Mouse (Mus musculus): Measurements from ENCODE around the gene Map4k3. TPM values are rescaled to one million over a fixed set of nuclear protein-coding genes. Genes with fewer than 3 reads are reported as not detected.

Map4k3 gene
- polyA plus RNA-seq, 1 experiment from 2014 or later = 18.1 TPM

DNA sequence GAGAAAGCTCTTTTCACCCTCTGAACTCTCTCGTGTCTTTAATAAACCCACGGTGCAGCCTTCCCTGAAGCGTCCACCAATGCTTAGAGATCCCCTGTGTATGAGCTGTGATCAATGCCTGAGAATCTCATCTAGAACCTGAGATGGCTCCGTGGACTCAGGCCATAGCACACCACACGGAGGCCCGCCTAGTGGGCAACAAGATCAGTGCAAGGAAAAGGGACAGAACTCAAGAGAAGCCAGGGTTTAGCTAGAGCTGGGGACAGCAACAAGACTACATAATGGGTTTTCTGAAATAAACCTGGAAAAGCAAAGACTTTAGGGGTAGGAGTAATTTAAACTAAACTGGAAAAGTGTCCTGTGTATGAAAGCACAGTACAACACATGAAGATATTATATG is 5.2 kb downstream of the Map4k3 start:
- H3K27ac ChIP-seq = no peak overlapping the region
- WGBS = 81% methylated on average over 6 of the region's 6 CpGs
- no peak for DNase-seq (ENCODE audit: low spot score)

DNA sequence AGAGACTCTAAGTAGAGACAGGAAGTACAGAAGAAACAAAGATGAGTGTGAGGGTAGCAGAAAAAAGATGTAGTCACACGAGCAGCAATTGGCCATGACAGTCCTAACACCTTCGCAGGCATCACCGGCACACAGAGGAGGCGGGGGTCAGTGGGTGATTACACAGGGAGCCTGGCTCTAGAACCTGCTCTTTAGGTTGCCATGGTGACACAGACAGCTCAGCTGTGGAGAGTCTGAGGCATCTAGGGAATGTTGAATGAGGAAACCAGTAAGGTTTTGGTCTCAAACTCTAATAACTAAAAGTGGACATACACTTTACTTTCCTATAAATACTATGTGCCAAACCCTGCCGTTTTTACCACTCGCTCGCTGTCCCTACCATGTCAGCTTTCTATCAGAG is 6.6 kb downstream of the Map4k3 start:
- WGBS = 77% methylated on average over 7 of the region's 7 CpGs
- Histone ChIP-seq H3K27ac (no peak overlapping the region), H3K4me1 (replicated peaks) (peaks cover 31% of the 10 kb centered on the region), H3K9me3 (no peaks in the 10 kb centered on the region), H3K36me3 (peaks cover 10% of the 10 kb centered on the region; the same call in 1 of the 2 replicates), H3K27me3 (ENCODE audit: insufficient read depth, poor library complexity, severe bottlenecking) (no peaks in the 10 kb centered on the region), H3K4me3 (no peak overlapping the region)
- DNase-seq (ENCODE audit: low spot score) = no peak

More for the DNA sequence above, 5.2 kb downstream of the Map4k3 start:
- no peak overlapping the region for H3K4me3 ChIP-seq
- no peaks in the 10 kb centered on the region for H3K9me3 ChIP-seq
- H3K27me3 ChIP-seq (ENCODE audit: insufficient read depth, poor library complexity, severe bottlenecking) = no peaks in the 10 kb centered on the region
- H3K36me3 ChIP-seq = peaks cover 10% of the 10 kb centered on the region; the same call in 1 of the 2 replicates
- H3K4me1 ChIP-seq (replicated peaks) = peaks cover 36% of the 10 kb centered on the region

DNA sequence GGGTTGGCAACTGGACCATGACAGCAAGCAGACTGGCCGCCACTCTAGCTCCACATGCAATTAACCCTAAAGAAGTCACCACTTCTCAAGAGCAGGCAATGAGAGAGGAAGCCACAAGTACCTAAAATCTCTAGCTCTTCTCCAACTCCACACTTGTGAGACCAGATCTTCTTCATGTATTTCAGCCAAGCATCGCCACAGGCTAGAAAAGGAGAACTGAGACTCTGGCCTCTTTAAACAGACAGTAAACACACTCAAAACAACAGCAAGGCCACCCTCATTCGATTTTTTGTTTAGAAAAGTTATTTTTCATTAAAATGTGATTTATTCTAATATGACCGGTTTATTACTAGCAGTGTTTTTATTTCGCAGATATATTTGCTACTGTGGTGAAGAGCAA is 9.0 kb downstream of the Map4k3 start:
- H3K4me3 ChIP-seq = no peak overlapping the region

DNA sequence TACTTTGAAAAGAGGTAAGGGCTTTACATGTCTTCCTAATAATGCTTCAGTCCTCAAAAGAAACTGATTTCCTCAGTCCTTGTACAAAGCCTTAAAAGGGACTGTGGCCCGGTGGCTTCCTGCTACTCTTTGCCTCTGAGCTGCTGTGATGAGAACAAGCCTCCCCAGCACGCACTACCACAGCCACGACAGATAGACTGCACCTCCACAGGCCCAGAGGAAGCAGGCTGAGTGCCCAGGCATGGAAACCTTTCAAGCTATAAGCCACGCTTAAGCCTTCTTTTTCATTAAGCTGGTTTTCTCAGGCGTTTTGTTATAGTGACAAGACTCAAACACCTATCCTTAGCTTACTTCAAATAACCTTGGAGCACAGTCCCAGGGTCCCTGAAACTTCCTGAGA is 10.0 kb downstream of the Map4k3 start:
- DNase-seq (ENCODE audit: low spot score) = no peak
- H3K36me3 ChIP-seq = no peaks in the 10 kb centered on the region
- no peaks in the 10 kb centered on the region for H3K27me3 ChIP-seq (ENCODE audit: insufficient read depth, poor library complexity, severe bottlenecking)
- 85% methylated on average over 5 of the region's 5 CpGs for WGBS
- H3K27ac ChIP-seq = no peak overlapping the region
- H3K4me1 ChIP-seq (replicated peaks) = peaks cover 21% of the 10 kb centered on the region
- H3K4me3 ChIP-seq = no peak overlapping the region
- no peaks in the 10 kb centered on the region for H3K9me3 ChIP-seq

More for the DNA sequence above, 9.0 kb downstream of the Map4k3 start:
- H3K27me3 ChIP-seq (ENCODE audit: insufficient read depth, poor library complexity, severe bottlenecking) = no peaks in the 10 kb centered on the region
- peaks cover 21% of the 10 kb centered on the region for H3K4me1 ChIP-seq (replicated peaks)
- 0 out of 2 replicates have a peak, but pooled peaks cover under 1% of the 10 kb centered on the region for H3K36me3 ChIP-seq
- H3K9me3 ChIP-seq = no peaks in the 10 kb centered on the region
- 90% methylated on average over 5 of the region's 5 CpGs for WGBS
- H3K27ac ChIP-seq = no peak overlapping the region
- DNase-seq (ENCODE audit: low spot score) = no peak

DNA sequence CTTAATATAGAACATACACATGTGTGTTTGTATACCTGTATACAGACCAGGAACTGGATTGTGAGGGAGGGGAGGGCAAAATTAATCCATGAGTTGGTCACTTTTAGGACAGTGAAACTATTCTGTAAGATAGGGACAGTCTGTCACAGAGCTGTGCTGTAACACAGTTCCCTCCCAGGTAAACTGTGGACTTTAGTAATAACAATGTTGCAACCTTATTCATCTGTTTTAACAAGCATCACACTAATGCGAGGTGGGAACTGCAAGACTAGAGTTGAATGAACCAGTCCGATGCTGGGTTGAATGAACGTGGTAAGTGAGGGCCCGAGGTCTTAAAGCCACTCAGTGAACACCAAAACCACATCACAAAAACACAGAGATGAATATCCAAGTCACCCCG is 14.7 kb downstream of the Map4k3 start:
- 94% methylated on average over 5 of the region's 5 CpGs for WGBS
- H3K36me3 ChIP-seq = no peaks in the 10 kb centered on the region
- no peak overlapping the region for H3K4me3 ChIP-seq
- H3K27ac ChIP-seq = no peak overlapping the region
- peaks cover 21% of the 10 kb centered on the region for H3K4me1 ChIP-seq (replicated peaks)
- H3K9me3 ChIP-seq = no peaks in the 10 kb centered on the region
- H3K27me3 ChIP-seq (ENCODE audit: insufficient read depth, poor library complexity, severe bottlenecking) = no peaks in the 10 kb centered on the region
- no peak for DNase-seq (ENCODE audit: low spot score)

DNA sequence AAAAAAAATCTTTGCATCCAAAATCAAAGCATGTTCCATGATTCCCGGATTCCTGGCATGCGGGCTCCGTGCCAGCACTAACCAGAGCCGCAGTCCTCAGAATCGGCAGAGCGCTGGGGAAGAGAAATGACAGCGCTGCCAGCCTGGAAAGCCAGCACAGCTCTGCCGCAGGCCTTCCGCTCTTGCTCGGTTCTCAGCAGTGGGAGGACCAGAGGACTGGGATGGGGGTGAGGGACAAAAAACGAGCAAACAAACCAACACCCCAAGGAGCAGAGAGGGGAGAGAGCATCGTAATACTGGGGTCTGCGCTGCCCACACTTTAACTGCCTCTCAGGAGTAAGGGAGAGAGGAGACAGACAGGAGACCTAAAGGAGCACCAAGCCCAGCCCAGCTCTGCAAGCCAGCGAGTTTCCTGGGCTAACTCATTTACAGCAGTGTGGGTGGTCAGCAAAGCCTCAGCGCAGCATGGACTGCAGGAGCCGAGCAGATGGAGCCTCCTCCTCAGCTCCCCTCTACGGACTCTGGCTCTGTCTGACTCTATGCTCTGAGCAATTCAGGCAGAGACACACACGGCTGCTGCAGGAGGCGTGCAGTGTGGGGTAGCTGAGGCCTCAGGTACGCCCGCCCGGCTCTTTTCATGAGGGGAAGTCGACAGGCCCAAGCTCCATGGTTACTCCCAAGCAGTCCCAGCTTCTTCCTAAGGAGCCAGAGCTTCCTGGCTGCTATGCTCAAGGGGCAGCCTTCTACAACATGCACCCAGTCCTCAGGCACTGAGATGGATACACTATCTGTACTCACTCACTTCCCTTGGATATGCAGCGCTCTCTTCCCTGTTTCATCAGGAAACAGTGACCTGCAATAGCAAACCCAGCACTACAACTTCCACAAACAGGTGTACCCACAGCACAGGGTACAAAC is 18.1 kb downstream of the Map4k3 start:
- WGBS = 32% methylated on average over 24 of the region's 24 CpGs
- H3K36me3 ChIP-seq = no peaks in the 10 kb centered on the region
- no peaks in the 10 kb centered on the region for H3K27me3 ChIP-seq (ENCODE audit: insufficient read depth, poor library complexity, severe bottlenecking)
- DNase-seq (ENCODE audit: low spot score) = peak; percentile 53
- H3K4me1 ChIP-seq (replicated peaks) = peaks cover 23% of the 10 kb centered on the region
- H3K9me3 ChIP-seq = no peaks in the 10 kb centered on the region
- H3K4me3 ChIP-seq = peak overlapping the region; percentile 28
- peak overlapping the region; percentile 72 for H3K27ac ChIP-seq

DNA sequence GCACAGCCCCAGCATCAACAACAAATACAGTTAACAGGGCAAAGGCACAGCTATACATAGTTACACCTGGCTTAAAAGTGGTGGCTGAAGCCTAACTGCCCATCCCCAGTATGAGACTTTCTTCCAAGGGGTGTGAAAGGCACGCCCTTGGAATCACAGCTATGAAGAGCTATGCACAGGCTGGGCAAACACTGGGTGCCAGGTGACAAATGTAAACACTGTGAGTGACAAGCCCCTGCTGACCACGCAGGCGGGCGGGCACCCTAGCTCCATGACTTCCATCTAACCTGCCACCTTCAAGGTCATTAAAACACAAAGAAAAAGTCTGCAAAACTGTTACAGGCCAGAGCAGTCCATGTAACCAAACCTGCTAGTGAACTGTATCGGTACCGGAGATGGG is 19.5 kb downstream of the Map4k3 start:
- no peaks in the 10 kb centered on the region for H3K9me3 ChIP-seq
- 82% methylated on average over 6 of the region's 6 CpGs for WGBS
- H3K36me3 ChIP-seq = no peaks in the 10 kb centered on the region
- no peak overlapping the region for H3K27ac ChIP-seq
- no peaks in the 10 kb centered on the region for H3K27me3 ChIP-seq (ENCODE audit: insufficient read depth, poor library complexity, severe bottlenecking)
- no peak overlapping the region for H3K4me3 ChIP-seq
- peaks cover 32% of the 10 kb centered on the region for H3K4me1 ChIP-seq (replicated peaks)
- DNase-seq (ENCODE audit: low spot score) = no peak

DNA sequence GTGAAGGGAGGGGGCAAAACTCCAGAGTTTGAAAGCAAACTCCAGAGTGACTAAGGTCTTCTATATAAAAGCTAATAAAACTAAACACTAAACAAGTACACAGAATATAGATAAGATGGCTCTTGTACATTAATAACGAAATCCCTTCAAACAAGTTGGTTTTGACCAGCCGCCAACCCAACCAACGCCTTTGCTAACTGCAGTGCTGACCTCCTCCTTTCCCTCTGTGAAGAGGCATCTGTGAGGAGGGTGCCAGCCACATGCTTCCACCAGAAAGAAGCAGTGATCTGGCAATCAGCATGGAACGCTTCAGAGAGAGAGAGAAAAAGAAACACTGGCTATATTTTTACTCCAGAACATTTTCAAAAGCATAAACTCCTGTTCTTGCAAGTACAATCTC is 21.1 kb downstream of the Map4k3 start:
- DNase-seq (ENCODE audit: low spot score) = no peak
- Histone ChIP-seq H3K9me3 (no peaks in the 10 kb centered on the region), H3K36me3 (no peaks in the 10 kb centered on the region), H3K27me3 (ENCODE audit: insufficient read depth, poor library complexity, severe bottlenecking) (no peaks in the 10 kb centered on the region), H3K4me1 (replicated peaks) (peaks cover 34% of the 10 kb centered on the region), H3K27ac (no peak overlapping the region), H3K4me3 (no peak overlapping the region)
- 81% methylated on average over 4 of the region's 4 CpGs for WGBS

DNA sequence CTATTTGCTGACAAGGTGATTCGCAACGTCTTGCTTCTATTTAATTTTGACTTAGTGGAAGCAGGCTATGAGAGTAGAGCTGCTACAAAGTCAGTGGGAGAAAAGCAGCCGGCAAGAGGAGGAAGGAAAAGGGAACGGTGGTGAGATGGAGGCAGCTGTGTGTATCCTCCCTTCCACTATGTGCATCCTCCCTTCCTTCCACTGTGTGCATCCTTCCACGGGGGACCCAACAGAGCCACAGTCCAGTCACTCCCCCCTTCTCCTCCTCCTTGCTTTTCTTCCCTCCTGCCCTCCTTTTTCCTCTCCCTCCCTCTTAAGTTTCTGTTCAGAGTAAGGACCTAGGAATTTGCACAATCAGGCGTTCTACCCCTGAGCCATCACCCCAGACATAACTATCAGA is 21.7 kb downstream of the Map4k3 start:
- 83% methylated on average over 6 of the region's 6 CpGs for WGBS
- Histone ChIP-seq H3K9me3 (no peaks in the 10 kb centered on the region), H3K36me3 (no peaks in the 10 kb centered on the region), H3K27ac (no peak overlapping the region; the same call in 1 of the 2 replicates), H3K27me3 (ENCODE audit: insufficient read depth, poor library complexity, severe bottlenecking) (no peaks in the 10 kb centered on the region), H3K4me3 (no peak overlapping the region), H3K4me1 (replicated peaks) (peaks cover 34% of the 10 kb centered on the region)
- DNase-seq (ENCODE audit: low spot score) = no peak

DNA sequence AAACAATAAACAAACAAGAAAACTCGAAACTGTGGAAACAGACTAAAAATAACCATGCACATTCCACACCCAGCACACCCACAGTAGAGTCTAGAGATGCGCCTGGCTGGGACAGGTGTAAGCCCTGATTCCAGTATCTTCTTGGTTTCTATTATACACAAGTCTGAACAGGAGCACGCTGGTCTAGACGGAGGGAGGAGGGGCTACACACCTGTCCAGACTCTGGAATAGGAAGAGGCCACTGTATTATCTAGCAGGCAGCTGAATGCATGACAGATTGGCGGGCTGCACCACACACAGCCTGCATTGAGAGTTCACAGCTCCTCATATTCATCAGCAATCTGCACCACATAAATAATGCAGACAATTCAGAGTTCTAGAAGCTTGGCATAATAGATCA is 26.6 kb downstream of the Map4k3 start:
- H3K4me3 ChIP-seq = no peak overlapping the region
- no peaks in the 10 kb centered on the region for H3K9me3 ChIP-seq
- no peak for DNase-seq (ENCODE audit: low spot score)
- H3K4me1 ChIP-seq (replicated peaks) = peaks cover 39% of the 10 kb centered on the region
- H3K27ac ChIP-seq = no peak overlapping the region
- H3K27me3 ChIP-seq (ENCODE audit: insufficient read depth, poor library complexity, severe bottlenecking) = no peaks in the 10 kb centered on the region
- 78% methylated on average over 5 of the region's 5 CpGs for WGBS
- H3K36me3 ChIP-seq = no peaks in the 10 kb centered on the region

DNA sequence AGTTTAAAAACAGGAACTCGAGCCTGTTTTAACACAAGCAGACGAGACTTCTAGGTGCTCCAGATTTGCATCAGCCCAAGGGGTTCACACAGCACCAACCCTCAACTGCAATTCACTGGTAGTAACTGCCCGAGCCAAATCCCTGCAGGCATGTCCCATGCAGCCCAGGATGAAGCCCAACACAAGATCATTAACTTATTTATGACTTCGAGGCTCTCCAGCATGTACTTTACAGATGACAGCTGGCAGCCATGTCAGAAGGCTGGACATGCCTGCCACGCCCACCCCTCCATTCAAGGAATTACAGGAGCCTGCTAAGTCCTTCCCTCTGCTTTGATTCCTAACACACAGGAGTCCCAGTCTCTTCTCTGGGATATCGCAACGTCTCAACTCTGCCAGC is 29.4 kb downstream of the Map4k3 start:
- DNase-seq (ENCODE audit: low spot score) = no peak
- Histone ChIP-seq H3K27me3 (ENCODE audit: insufficient read depth, poor library complexity, severe bottlenecking) (no peaks in the 10 kb centered on the region), H3K4me1 (replicated peaks) (peaks cover 34% of the 10 kb centered on the region), H3K36me3 (no peaks in the 10 kb centered on the region), H3K9me3 (no peaks in the 10 kb centered on the region), H3K4me3 (no peak overlapping the region), H3K27ac (no peak overlapping the region)
- 77% methylated on average over 7 of the region's 7 CpGs for WGBS

DNA sequence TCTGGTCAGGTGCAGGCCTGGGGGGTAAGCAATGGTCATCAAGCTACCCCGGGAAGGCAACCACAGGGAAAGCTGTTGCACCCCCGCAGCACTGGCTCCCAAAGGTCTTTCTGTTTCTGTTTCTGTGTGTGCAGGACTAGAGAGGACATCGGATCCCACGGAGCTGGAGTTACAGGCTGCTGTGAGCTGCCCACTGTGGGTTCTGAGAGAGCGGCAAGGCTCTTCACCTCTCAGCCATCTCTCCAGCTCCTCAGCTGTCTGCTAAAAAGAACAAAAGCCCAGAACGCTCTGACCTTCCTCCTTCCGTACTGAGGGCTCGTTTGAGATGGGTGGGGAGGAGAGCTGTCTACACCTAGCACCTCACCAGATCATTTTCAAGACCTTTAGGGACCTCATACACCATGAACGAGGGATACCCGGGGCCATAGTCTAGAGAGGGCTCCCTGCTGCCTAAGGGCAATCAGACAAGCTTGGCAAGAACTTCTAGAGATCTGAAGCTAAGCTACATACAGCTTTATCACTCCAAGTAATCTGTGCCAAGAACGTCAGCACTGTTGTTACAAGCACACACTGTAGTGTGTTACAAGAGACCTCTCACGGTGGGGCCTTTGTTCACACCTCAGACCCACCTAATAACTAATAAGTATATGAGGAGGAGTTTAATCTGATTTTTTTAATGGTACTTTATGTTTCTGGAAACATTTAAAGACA is 29.9 kb downstream of the Map4k3 start:
- H3K27ac ChIP-seq = peak overlapping the region; percentile 24
- H3K36me3 ChIP-seq = no peaks in the 10 kb centered on the region
- H3K27me3 ChIP-seq (ENCODE audit: insufficient read depth, poor library complexity, severe bottlenecking) = no peaks in the 10 kb centered on the region
- 74% methylated on average over 12 of the region's 12 CpGs for WGBS
- DNase-seq (ENCODE audit: low spot score) = no peak
- H3K4me3 ChIP-seq = no peak overlapping the region
- peaks cover 35% of the 10 kb centered on the region for H3K4me1 ChIP-seq (replicated peaks)
- H3K9me3 ChIP-seq = no peaks in the 10 kb centered on the region

DNA sequence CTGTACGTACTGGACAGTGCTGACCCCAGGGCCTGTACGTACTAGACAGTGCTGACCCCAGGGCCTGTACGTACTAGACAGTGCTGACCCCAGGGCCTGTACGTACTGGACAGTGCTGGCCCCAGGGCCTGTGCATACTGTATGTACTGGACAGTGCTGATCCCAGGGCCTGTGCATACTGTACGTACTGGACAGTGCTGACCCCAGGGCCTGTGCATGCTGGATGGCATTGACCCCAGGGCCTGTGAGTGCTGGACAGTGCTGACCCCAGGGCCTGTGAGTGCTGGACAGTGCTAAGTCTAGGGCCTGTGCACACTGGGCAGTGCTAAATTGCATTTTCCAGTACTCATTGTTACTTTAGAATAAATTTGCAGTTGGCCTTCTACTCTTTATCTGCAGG is 31.3 kb downstream of the Map4k3 start:
- Histone ChIP-seq H3K4me1 (replicated peaks) (peaks cover 34% of the 10 kb centered on the region), H3K9me3 (no peaks in the 10 kb centered on the region), H3K27ac (peak overlapping the region; percentile 29; the same call in 1 of the 2 replicates), H3K4me3 (no peak overlapping the region), H3K27me3 (ENCODE audit: insufficient read depth, poor library complexity, severe bottlenecking) (no peaks in the 10 kb centered on the region), H3K36me3 (no peaks in the 10 kb centered on the region)
- no peak for DNase-seq (ENCODE audit: low spot score)
- 84% methylated on average over 5 of the region's 5 CpGs for WGBS

All from hindbrain, embryonic 10.5 days (tissue).